Mouse (Mus musculus) limb, embryonic 11.5 days (tissue): ENCODE measurements around the gene Erich2. TPM values are rescaled to one million over a fixed set of nuclear protein-coding genes. Genes with fewer than 3 reads are reported as not detected.

ENCODE experiments used
- ATAC-seq: fragments of 200-750 bp; cut with Nextera tagmentation; 2 replicates; pipeline ENCODE4 v1.8.0; 2017; ENCODE audit warnings: low read depth; ENCODE audit not compliant: insufficient number of reproducible peaks, low FRiP score, low TSS enrichment
- DNase-seq: peaks from one replicate; pipeline ENCODE4 v3.0.0-alpha.2; 2015; ENCODE audit warnings: low spot score
- H3K27ac ChIP-seq: fragments of 300-500 bp; sonication (generic); replicated peaks from 2 replicates; pipeline ENCODE4 v1.5.1; 2014; ENCODE audit warnings: low read depth, mild to moderate bottlenecking, low read length
- H3K27me3 ChIP-seq: fragments of 300-500 bp; sonication (generic); 2 replicates; pipeline ENCODE4 v1.6.1; 2014; ENCODE audit warnings: mild to moderate bottlenecking, low read length, mixed read lengths; ENCODE audit not compliant: control insufficient read depth, insufficient read depth
- H3K36me3 ChIP-seq: fragments of 300-500 bp; sonication (generic); 2 replicates; pipeline ENCODE4 v1.6.1; 2014; ENCODE audit warnings: mild to moderate bottlenecking, low read length, moderate library complexity, mixed read lengths; ENCODE audit not compliant: control insufficient read depth, insufficient read depth
- H3K4me1 ChIP-seq: fragments of 300-500 bp; sonication (generic); 2 replicates; pipeline ENCODE4 v1.6.1; 2014; ENCODE audit warnings: low read length, mixed read lengths; ENCODE audit not compliant: control insufficient read depth, insufficient read depth
- H3K4me2 ChIP-seq: fragments of 300-500 bp; sonication (generic); 2 replicates; pipeline ENCODE4 v1.6.1; 2014; ENCODE audit warnings: low read depth, mild to moderate bottlenecking, moderate library complexity; ENCODE audit not compliant: severe bottlenecking
- H3K4me3 ChIP-seq: fragments of 300-500 bp; sonication (generic); 2 replicates; pipeline ENCODE4 v1.5.1; 2014; ENCODE audit warnings: low read depth, low read length
- H3K9ac ChIP-seq: fragments of 300-500 bp; sonication (generic); 2 replicates; pipeline ENCODE4 v1.6.1; 2014; ENCODE audit warnings: mild to moderate bottlenecking, low read length
- H3K9me3 ChIP-seq: fragments of 300-500 bp; sonication (generic); 2 replicates; pipeline ENCODE4 v1.6.1; 2016; ENCODE audit warnings: low read length; ENCODE audit not compliant: control insufficient read depth
- WGBS: fragments of 180-500 bp; shearing (Covaris S2); extraction: QIAGEN DNeasy Blood & Tissue Kit; methylation state at CpG from one replicate; pipeline ENCODE4 v1.1.7; 2014; 5-methylcytosine and 5-hydroxymethylcytosine counted together
- polyA plus RNA-seq: library from polyadenylated mRNA; unstranded; fragments of >200 nt; fragmentation: Nextera tagmentation; extraction: Ambion mirVana; gene quantifications from 2 replicates; pipeline ENCODE4 v1.2.1, GENCODE M21; 2014

Gene Erich2
- polyA plus RNA-seq, 1 experiment from 2014 or later, result not detected

GRCm38 (mm10) chr2:70571698-70572097 lies 63.1 kb downstream of the Erich2 start:
- no peaks in the 10 kb centered on the region for H3K36me3 ChIP-seq
- H3K27me3 ChIP-seq, result peaks cover 42% of the 10 kb centered on the region
- ATAC-seq (no peak), DNase-seq (no peak)
- H3K9ac ChIP-seq, result no peak overlapping the region
- peaks cover 14% of the 10 kb centered on the region for H3K4me1 ChIP-seq
- no peak overlapping the region for H3K27ac ChIP-seq
- H3K9me3 ChIP-seq, result no peaks in the 10 kb centered on the region
- no peak overlapping the region for H3K4me3 ChIP-seq
- 67% methylated on average over 4 of the region's 4 CpGs for WGBS
- H3K4me2 ChIP-seq, result no peak overlapping the region

- ATAC-seq, result no peak
- H3K4me3 ChIP-seq, result no peak overlapping the region
Observed at GRCm38 (mm10) chr2:70572251-70572650, 63.6 kb downstream of the Erich2 start.

GRCm38 (mm10) chr2:70573544-70574210 lies 65.1 kb downstream of the Erich2 start:
- Histone ChIP-seq H3K9ac (no peak overlapping the region), H3K4me1 (no peaks in the 10 kb centered on the region), H3K27me3 (peaks cover 24% of the 10 kb centered on the region), H3K4me3 (no peak overlapping the region), H3K36me3 (no peaks in the 10 kb centered on the region), H3K27ac (no peak overlapping the region), H3K9me3 (no peaks in the 10 kb centered on the region), H3K4me2 (no peak overlapping the region)
- DNase-seq, result no peak
- ATAC-seq, result no peak
- WGBS, result 70% methylated on average over 8 of the region's 8 CpGs

More at GRCm38 (mm10) chr2:70572251-70572650, 63.6 kb downstream of the Erich2 start:
- WGBS, result 57% methylated on average over 9 of the region's 9 CpGs
- Histone ChIP-seq H3K36me3 (no peaks in the 10 kb centered on the region), H3K4me2 (no peak overlapping the region), H3K9me3 (no peaks in the 10 kb centered on the region), H3K27me3 (peaks cover 37% of the 10 kb centered on the region), H3K4me1 (peaks cover 9% of the 10 kb centered on the region), H3K9ac (no peak overlapping the region), H3K27ac (no peak overlapping the region)
- DNase-seq, result no peak

- 88% methylated on average over 6 of the region's 6 CpGs for WGBS
- DNase-seq (no peak), ATAC-seq (no peak)
- Histone ChIP-seq H3K9me3 (no peaks in the 10 kb centered on the region), H3K4me3 (no peak overlapping the region), H3K4me1 (no peaks in the 10 kb centered on the region), H3K27ac (no peak overlapping the region), H3K27me3 (no peaks in the 10 kb centered on the region), H3K9ac (no peak overlapping the region), H3K36me3 (no peaks in the 10 kb centered on the region), H3K4me2 (no peak overlapping the region)
Observed at GRCm38 (mm10) chr2:70588200-70588599, 79.6 kb downstream of the Erich2 start.

Other genes starting within 250 kb of the Erich2 start
- gene Sp5, start 33.9 kb upstream of the Erich2 start, polyA plus RNA-seq, result 1.8 and 2.4 TPM in 2 replicates
- gene Gad1, start 44.3 kb downstream of the Erich2 start, polyA plus RNA-seq, result 0.21 and 0.75 TPM in 2 replicates
- gene Gorasp2, start 152.8 kb downstream of the Erich2 start, polyA plus RNA-seq, result 172 and 176 TPM in 2 replicates
- gene Gm26558, start 153.3 kb downstream of the Erich2 start, polyA plus RNA-seq, result 4.6 and 5.8 TPM in 2 replicates